Mouse (Mus musculus) yolk sac, embryonic 10.5 days (tissue): ENCODE data around the gene Wdr75.
A peak's percentile ranks its signal among the peaks of the same experiment; 100 is the strongest.

ENCODE experiments used
- DNase-seq: peaks from one replicate; pipeline ENCODE4 v3.0.0-alpha.2; 2017; ENCODE audit warnings: low spot score

Wdr75 gene

DNA sequence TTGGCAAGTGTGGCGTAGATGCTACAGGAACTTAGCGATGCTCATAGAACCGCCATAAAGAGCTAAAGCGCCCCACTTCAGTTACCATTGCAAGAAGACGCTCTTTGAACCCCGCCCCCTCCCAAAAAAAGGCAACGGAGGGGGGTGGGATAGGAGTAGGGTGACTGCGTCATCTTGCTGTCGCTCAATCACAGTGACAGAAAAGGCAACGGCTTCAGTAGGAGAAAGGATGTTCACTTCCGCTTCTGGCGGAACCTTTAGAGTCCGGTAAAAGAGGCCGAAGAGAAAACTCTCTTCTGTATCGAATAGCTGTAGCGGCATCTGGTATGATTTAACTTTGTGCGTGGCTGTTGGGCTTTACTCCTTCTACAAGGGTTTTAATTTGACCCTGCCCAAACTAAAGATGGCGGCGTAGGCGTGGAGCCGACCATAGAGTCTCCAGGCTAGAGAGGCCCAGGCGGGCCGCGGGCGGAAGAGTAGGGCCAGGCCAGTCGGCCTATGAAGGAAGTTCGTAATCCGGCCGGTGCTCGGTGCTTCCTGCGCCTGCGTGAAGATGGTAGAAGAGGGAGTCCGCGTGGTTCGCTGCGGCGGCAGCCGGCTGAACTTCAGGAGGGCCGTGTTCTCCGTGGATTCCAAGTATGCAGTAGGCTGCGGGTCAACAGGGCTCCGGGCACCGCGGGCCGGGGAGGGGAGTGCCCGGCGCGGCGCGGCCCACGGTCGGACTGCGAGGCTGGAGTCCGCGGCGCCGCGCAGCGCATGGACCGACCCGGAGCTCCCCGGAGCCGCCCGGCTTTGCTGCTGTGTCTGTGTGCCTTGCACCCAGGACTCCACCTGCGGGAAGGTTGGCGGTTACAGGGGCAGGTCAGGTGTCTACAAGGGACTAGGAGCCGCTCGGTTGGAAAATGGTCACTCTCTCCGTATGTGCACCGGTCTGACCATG, at the start of gene Wdr75:
Gene Wdr75, plus strand, starts transcription at position 198 of the 940 bp plus-strand sequence.
- DNase-seq: peak; percentile 95

DNA sequence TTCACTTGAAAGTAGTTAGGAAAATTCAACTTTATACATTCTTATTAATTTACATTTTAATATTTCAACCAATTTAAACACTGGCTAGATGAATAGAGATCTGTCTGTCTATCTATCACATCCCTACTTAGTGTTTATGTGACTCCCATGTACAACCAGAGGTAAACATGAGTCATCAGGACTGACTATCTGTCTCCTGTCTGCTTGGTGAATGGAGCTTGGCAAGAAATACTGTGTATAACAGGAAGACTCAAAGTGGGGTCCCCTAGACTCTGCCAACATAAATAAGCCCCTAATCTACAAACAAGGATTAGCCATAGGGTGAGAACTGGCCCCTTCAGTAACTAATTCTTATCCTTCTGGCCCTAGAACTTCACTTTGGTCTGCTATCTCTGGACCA, 39.1 kb upstream of the Wdr75 start:
- no peak for DNase-seq

DNA sequence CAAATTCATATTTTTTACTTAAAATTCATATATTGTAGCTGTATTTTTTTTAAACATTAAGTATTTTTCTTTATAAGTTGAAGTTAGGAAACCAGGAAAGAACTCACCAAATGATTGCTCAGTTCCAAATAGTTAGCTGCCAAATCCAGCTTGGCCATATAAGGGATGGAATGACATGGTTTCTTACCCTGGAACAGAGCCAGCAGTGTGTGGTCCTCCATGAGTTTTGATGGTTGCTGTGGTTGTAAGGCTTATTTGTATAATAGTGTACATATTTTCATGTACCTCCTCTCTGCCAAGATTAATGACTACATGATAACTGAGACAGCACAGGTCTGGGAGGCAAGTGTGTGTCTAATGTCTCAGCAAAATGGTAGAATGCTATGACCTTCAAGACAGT, 38.3 kb upstream of the Wdr75 start:
- no peak for DNase-seq

DNA sequence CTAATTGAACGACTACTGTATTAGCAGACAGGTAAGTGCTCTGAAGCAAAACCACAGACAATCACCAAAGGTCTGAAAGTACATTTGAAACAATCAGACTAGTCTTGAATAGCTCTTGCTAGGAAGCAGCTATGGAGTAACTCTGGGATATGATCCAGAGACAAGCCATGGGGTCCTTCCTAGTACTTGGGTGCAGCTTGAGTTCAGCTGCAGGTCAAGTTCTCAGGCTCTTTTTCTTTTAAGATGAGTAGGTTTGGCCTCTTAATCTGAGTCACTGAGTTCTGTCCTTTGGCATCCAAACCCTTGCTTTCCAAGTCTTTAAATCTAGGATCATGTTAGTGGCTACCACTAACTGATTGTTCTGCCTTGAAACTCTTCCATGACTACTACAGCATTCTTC, 37.0 kb upstream of the Wdr75 start:
- no peak for DNase-seq

DNA sequence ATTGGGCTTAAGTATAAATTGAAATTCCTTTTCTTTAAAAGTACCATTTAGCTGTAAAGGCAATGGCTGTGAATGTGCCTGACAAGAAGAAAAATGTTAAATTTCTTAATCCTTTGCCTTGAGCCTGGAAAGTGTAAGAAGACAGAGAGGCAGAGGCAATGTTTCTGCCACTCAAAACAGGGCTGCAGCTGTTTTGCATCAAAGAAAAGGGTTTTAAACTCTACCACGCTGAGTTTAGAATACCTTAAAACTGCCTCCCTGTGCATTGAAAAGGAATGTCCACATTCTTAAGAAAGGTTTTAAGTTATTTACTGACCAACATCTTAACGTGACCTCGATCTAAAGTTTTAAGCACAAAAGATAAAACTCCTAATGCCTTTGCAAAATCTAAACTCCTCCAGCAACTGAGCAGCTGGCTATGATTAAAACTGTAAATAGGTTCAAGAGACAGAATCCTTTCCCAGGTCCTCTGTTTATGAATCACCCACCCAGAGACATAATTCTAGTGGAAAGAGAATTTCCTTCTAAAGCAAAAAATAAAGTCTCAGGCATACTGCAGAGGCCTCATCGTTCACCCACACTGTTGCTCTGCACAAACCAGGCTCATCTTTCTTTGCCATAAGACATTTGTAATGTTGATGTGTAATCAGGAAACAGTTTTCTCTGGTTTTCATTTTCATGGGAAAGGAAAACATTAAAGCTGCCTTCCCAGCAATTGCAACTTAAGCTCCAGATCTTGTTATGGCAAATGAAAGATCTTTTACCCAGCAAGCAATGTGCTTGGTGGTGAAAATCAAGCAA, 34.1 kb upstream of the Wdr75 start:
- peak; percentile 54 for DNase-seq

DNA sequence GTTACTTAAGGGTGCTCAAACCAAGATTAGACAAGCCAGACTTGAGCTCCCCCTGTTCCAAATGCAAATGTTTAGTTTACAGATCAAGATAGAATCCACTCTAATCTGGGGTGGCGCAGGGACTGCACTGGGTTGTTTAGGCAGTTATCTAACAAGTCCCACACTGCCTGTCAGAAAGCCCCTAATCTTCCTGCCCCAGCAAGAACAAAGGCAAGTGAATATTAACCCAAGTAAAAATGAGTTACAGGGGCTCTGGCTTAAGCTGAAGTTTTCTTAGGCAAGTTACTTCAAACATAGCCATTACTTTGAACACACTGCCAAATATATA, 33.5 kb upstream of the Wdr75 start:
- DNase-seq: peak; percentile 71

DNA sequence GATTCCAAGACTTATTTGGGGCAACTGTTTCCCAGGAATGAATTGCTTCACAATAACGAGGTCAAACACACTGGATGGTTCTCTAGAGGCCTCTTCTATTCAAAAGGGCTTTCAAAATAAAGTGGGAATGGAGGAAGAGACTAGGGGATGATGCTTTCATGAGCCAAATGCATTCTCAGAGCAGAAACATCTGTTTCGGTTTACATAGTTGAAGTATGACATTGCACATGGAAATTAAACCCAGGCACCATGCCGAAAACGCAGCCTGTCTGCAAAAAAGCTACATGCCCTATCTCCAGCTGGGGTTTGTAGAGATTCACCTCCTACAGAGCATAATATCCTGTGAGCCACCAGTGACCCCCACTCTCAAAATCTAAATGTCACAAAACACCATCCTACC, 29.3 kb upstream of the Wdr75 start:
- no peak for DNase-seq

DNA sequence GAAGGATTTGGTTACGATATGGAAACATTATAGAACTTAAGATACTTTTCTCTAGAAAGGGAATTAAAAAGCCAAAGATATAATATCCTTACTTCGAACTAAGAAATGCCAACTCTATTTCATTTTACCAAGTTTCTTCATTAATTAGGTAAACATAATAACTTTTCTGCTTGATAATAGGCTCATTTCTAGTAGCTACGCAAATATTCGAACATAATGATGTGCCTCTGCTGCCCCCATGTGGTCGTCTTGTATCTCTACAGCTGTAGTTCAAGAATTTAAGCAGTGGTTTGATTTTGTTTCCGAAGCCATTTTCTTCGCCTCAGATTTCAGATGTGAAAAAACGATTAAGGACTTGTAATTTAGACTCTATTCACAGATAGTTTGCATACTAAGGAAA, 28.8 kb upstream of the Wdr75 start:
- peak; percentile 15 for DNase-seq

DNA sequence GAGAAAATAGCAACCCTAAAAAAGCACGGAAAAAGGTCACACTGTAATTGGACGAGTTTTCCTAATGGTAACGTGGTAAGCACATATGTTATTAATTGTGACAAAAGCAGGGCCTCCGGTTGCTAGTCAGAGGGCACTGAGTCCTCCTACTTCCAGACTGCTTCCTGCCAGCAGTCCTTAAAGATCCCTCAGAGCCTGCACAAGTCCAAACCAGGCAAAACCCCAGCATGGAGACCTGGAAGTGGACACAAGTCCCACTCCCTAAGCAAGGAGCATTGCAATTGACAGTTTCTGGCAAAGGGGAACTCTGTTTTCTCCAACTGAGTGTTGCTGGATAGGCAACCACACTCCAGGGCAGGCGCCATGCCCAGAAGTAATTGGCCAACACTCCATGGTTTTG, 27.4 kb upstream of the Wdr75 start:
- DNase-seq: no peak

DNA sequence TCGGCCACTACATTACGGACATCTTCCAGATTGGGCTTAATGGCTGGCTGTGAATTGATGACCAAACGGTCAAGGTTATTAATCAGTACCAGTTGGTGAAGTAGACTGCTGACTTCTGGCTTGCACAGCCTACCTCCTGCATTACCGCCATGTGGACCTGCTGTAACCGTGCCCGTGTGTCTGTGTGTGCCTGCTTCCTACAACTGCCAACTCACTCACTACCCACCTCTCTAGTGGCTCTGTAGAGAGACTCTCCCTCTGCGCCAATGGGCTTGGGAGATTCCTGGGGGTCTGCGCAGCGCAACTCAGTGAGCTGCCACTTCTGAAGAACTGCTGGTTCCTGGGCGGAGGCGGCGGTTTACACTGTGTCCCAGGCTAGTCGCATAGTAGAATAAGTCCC, 25.6 kb upstream of the Wdr75 start:
- no peak for DNase-seq

DNA sequence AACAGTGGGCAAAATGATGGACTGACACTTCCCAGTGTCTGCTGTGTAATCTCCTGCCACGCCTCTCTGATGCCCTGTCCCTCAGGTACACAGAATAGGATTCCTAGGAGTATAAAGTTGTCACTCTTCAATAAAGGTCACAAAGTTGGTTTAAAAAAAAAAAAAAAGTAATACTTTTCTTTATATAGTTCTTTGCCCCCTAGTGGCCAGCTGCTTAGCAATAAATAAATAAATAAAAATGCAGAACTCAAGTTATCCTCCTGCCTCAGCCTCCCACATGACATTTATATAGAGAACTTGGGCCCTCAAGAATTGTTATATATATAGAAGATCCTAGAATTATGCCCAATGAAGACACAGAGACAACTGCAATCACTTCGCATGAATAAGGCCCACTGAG, 24.9 kb upstream of the Wdr75 start:
- DNase-seq: no peak

DNA sequence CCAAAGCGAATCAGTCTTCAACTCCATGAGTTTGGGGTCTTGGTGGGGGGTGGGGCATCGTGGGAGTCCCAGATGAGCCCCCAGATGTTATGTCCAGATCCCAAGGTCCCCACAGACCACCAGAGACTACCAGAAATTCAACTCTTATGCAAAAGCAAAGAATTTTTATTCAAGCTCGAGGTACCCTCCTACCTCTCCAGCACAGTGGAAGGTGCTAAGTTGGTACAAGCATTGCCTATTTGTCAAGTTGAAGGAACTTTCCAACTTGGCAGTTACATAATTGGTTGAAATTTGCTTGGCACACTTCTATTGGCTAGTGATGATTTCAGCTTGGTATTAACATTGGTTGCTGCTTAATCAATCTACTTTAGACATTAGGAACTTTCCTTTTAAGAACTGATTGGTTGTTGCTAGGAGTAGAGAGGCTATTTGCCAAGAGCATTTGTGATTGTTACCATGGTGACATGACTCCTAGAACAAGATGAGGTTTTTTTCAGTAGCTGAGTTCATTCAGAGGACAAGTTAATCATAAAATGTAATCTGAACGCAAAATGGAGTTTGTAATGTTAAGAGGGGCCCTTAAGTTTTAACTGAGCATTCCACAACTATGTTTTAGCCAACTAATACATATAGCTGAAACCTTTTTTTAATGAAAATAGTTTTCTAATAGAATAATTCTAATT, 14.2 kb upstream of the Wdr75 start:
- no peak for DNase-seq

DNA sequence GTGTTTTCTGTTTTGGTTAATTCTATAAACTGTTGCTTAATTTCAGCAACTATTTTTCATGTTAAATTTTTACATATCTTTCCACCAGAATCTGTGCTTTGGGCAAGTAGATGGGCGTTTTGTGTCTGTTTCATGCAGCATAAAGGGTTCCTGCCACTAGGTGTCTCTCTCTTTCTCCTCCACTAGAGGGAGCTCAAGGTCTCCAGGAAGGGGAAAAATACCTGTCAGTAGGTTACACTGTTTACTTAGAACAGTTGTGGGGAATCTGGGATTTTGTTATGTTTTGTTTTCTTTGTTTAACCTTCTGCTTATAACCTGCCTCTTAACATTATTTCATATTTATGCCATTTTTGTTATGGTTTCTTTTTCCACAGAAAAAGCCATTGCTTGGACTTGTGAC, 21.9 kb downstream of the Wdr75 start:
- no peak for DNase-seq

DNA sequence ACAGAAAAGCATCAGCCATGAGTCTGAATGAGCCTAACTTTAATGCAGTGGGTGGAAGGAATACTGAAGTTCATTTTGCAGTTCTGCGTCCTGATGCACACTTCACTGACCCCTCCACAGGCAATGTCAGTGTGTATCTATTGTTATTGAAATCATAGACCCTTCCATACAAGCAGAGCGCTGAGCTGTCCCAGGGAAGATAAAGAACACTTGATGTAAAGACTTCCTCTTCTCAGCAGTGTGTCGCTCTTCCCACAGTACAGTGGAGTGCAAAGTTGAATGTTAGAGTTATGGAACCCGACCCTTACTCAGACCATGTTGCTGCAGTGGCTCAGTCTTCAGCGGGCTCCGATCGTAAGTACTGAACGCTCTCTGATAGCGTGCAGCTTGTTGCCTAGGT, 23.6 kb downstream of the Wdr75 start:
- DNase-seq: no peak

DNA sequence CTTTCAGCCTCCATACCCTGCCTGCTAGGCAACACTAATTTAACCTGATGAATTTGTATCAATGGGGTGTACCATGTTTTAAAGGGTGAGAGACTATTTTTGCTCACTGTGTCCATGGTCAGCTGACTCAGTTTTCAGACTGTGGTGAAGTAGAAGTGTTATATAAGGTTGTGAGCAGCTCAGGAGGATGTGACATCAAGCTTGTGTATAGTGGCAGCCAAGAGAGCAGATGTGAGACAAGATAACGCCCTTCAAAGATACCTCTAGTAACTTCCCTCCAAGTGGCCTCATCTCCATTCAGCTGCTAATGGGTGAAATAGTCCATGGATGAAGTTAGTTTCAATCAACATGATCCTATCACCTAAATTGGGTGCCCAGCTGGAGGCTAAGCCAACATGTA, 29.5 kb downstream of the Wdr75 start:
- DNase-seq: no peak

DNA sequence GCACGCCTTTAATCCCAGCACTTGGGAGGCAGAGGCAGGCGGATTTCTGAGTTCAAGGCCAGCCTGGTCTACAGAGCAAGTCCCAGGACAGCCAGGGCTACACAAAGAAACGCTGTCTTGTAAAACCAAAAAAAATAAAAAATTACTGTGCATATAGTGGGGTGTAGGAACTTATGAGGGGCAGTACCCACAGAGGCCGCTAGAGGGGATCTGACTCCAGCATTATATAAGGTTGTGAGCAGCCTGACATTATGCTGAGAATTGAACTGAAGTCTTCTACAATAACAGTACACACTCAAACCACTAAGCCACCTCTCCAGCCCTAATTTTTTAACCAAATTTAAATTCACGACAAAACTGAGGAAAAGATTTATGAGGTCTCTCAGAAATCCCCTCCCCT, 30.2 kb downstream of the Wdr75 start:
- peak; percentile 36 for DNase-seq

DNA sequence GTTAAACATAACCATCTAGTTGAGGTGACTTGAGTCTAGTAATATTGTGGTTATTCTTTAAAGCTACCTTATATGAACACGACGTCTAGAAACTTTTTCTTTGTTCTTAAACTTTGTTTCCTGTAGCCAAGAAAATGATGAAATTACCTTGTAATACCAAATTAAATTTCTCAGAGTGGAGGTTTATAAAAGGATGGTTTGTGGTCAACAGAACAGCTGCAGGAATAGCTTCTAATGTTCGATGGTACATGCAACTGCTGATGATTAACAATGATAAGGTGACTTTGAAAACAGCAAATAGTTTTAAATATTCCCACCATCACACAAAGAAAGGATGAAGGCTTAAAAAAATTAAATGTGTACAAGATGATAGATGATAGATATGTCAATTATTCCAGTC, 30.7 kb downstream of the Wdr75 start:
- DNase-seq: no peak

DNA sequence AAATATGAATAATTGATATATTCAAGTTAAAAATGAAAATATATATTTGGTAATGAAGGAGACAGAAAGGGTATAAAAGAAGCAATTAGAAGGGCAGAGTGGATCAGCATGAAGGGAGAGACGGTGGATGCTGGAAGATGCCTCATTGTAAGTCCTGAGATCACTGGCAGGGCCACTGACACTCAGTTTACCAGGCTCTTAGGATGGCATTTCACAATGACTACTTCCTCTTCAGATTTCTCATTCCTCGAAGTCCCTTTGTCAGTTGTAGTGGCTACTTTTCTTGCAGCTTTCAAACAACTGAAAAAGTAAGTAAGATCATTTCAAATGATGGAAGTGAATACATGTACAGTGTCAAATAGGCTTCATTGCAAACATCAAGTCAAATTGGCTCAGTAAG, 31.2 kb downstream of the Wdr75 start:
- no peak for DNase-seq

DNA sequence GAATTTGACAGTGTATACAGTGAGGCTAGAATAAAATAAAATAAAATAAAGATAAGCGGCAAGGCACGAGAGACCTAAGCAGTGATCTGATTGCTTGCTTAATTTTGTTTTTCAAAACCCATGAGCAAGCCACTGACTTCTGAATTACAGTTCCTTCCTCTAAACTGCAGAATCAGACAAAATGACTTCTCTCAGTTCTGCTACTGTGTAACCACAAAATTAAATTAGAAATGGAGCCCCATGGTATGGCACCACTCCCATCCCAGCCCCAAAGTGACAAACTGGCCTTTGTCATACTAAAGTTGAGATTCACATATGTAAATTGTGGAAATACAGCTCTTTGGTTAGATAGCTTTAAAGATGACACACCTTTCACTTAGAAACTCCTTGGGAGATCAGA, 31.8 kb downstream of the Wdr75 start:
- DNase-seq: no peak

DNA sequence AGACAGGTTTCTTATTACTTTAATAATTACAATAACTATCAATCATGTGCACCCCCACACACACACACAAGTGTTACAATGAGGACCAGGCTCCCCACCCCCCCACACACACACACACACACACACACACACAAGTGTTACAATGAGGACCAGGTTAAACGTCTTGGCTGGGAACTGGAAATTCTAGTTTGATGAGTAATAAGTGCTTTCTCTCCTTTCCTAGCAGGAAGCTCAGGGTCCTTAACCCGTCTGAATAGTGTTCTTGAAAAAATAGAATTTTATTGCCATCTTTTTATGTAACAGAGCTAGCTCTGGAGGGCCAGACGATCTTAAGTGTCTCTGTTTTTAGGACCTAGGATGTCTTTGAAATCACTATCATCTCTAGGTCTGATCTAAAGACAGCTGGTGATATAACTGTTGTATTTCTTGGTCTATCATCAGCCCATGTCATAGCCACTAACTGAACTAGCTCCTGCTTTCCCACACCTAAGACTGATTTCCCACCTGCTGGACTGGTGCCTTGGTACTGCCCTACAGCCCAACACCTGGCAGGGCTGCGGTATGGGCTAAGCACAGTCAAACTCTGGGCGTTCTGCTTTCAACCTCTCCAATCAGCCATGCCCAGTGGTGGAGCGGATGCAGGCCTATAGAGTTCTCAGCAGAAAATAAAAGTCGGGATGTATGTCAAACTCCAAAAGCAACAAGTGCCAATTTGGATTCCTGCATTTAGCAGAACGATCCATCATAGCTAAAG, 35.7 kb downstream of the Wdr75 start:
- DNase-seq: no peak

DNA sequence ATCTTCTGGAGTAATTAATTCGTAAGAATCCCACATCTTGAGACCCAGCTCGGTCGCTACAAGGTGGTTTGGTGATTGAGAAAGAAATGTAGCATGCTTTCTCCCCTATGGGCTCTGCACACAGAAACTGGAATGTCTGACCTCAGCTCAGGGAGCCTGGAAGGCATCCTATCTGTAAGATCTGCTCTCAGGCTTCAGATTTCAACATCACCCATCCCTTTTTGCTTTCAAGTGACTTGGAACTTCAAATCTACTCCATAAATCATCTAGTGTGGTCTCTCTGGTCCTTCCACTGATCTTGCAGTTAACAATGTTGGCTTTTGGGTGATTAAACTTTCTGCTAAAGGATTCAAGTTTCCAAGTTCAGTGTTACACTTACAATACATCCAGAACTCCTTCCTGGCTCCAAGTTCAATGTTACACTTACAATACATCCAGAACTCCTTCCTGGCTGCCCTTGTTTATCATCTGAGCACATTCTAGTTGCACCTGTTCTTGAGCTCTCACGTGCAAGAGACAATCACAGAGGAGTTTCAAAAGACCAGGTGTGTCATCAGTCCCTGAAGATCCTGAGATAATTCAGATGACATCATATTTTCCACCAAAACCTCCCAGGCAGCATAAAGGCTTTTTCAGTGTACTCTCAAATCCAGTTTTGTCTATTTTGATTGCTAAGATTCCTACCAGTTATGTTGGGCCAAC, 40.5 kb downstream of the Wdr75 start:
- DNase-seq: no peak

DNA sequence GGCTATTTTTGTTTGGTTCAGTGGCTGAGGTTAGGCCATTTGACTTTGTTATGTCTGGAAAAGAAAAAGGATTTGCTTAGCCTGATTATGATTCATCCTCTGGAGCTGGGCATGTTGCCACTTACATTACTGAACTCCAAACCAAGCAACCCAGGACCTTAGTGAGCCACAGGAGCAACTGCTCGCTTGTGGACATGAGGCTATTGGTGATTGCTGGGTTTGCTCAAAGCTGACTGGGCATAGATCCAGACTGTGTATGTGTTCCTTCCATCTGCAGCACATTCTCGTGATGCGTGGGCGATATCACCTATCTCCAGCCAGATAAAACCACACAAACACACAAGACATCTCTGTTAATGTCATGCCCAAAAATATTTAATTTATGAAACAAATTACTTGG, 42.8 kb downstream of the Wdr75 start:
- peak; percentile 4 for DNase-seq
